Mouse (Mus musculus): Measurements from ENCODE around the gene Jakmip3. TPM values are rescaled to one million over a fixed set of nuclear protein-coding genes. Genes with fewer than 3 reads are reported as not detected.

The Jakmip3 gene
- polyA plus RNA-seq, 1 experiment from 2014 or later, result 0.83 TPM

DNA sequence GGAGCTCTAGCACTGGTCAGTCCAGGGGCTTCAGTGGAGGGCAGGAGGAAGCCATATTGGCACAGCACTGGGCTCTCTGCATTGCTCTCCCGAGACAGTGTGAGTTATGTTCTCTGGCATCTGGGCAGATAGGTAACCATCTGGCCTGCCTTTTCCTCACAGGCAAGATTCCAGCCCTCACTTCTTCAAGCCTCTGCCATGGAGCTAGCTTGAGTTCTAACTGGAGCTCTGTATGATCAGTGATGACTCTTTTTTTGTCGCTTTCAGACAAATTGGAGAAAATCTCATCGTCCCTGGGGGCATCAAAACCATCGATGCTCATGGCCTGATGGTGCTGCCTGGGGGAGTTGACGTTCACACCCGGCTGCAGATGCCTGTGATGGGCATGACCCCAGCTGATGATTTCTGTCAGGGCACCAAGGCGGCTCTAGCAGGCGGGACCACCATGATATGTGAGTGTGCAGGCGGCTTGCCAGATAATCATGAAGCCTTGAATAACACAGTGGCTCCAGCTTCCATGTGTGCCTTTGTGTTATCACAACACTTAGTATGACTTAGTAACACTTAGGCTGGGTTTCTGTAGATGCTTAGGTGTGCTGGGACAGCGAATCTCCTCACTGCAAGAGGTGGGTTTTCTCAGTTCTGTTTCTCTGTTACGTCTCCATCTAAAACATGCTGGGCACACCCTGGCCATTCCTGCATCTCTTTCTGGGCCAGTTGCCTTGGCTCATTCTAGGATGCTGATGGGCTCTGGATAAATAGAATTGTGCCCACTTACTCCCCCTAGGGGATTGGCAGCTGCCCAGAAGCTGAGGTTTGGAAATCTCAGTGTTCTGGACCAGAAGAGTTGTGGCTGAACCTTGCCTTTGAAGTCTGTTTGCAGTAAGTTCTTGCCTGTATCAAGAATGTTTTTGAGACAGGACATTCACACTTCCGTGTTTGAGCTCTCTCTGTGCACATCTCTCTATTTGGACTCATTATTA, 149.7 kb downstream of the Jakmip3 start:
- H3K9ac ChIP-seq (replicated peaks), result no peak overlapping the region
- WGBS, result 91% methylated on average over 12 of the region's 12 CpGs
- no peak overlapping the region for H3K27ac ChIP-seq (replicated peaks)
- no peak for ATAC-seq (ENCODE audit: low FRiP score, low read depth)
- peaks cover 64% of the 10 kb centered on the region for H3K36me3 ChIP-seq
- peaks cover 4% of the 10 kb centered on the region; the same call in 1 of the 2 replicates for H3K27me3 ChIP-seq
- peaks cover 26% of the 10 kb centered on the region for H3K4me1 ChIP-seq
- H3K4me2 ChIP-seq (replicated peaks), result no peak overlapping the region
- H3K4me3 ChIP-seq, result no peak overlapping the region
- H3K9me3 ChIP-seq, result no peaks in the 10 kb centered on the region

- Histone ChIP-seq H3K4me2 (replicated peaks) (no peak overlapping the region), H3K27ac (replicated peaks) (no peak overlapping the region), H3K27me3 (no peaks in the 10 kb centered on the region), H3K9me3 (no peaks in the 10 kb centered on the region), H3K4me3 (no peak overlapping the region), H3K4me1 (peaks cover 22% of the 10 kb centered on the region), H3K36me3 (peaks cover 79% of the 10 kb centered on the region), H3K9ac (replicated peaks) (no peak overlapping the region)
- no peak for ATAC-seq (ENCODE audit: low FRiP score, low read depth)
- WGBS, result 93% methylated on average over 9 of the region's 9 CpGs
These were observed 151.2 kb downstream of the Jakmip3 start for GRCm38 (mm10) chr7:139091681-139092080.

- no peak overlapping the region for H3K4me2 ChIP-seq (replicated peaks)
- no peak overlapping the region for H3K4me3 ChIP-seq
- 91% methylated on average over 5 of the region's 5 CpGs for WGBS
- peaks cover 13% of the 10 kb centered on the region for H3K4me1 ChIP-seq
- no peak overlapping the region for H3K27ac ChIP-seq (replicated peaks)
- peaks cover 89% of the 10 kb centered on the region for H3K36me3 ChIP-seq
- ATAC-seq (ENCODE audit: low FRiP score, low read depth), result no peak
- H3K9me3 ChIP-seq, result no peaks in the 10 kb centered on the region
- no peaks in the 10 kb centered on the region for H3K27me3 ChIP-seq
- no peak overlapping the region for H3K9ac ChIP-seq (replicated peaks)
These were observed 152.1 kb downstream of the Jakmip3 start for GRCm38 (mm10) chr7:139092676-139093075.

- Histone ChIP-seq H3K4me1 (peaks cover 8% of the 10 kb centered on the region), H3K9me3 (no peaks in the 10 kb centered on the region), H3K36me3 (peaks cover 93% of the 10 kb centered on the region), H3K27me3 (no peaks in the 10 kb centered on the region), H3K4me2 (replicated peaks) (no peak overlapping the region), H3K27ac (replicated peaks) (no peak overlapping the region), H3K4me3 (no peak overlapping the region), H3K9ac (replicated peaks) (no peak overlapping the region)
- no peak for ATAC-seq (ENCODE audit: low FRiP score, low read depth)
- WGBS, result 92% methylated on average over 5 of the region's 5 CpGs
These were observed 152.6 kb downstream of the Jakmip3 start for GRCm38 (mm10) chr7:139093124-139093523.

DNA sequence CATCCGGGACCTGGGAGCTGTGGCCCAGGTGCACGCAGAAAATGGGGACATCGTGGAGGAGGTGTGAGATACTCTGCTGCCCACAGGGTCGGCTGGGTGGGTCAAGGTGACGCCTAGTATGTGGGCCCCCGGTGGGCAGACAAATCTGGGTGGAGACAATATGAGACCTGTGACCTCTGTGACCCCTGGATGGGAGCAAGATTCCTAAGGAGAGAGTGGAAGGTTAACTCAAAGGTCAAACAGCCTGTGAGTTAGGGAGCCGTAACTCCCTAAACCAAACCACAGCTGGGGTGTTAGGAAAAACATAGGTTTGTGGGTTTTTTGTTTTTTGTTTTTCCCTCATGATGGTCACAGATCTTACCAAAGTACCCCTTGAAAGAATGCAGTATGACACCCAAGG, 153.3 kb downstream of the Jakmip3 start:
- no peak for ATAC-seq (ENCODE audit: low FRiP score, low read depth)
- Histone ChIP-seq H3K4me1 (peaks cover 2% of the 10 kb centered on the region), H3K27ac (replicated peaks) (no peak overlapping the region), H3K9me3 (no peaks in the 10 kb centered on the region), H3K4me2 (replicated peaks) (no peak overlapping the region), H3K4me3 (no peak overlapping the region), H3K36me3 (peaks cover 98% of the 10 kb centered on the region), H3K9ac (replicated peaks) (no peak overlapping the region), H3K27me3 (no peaks in the 10 kb centered on the region)
- WGBS, result 87% methylated on average over 7 of the region's 7 CpGs

DNA sequence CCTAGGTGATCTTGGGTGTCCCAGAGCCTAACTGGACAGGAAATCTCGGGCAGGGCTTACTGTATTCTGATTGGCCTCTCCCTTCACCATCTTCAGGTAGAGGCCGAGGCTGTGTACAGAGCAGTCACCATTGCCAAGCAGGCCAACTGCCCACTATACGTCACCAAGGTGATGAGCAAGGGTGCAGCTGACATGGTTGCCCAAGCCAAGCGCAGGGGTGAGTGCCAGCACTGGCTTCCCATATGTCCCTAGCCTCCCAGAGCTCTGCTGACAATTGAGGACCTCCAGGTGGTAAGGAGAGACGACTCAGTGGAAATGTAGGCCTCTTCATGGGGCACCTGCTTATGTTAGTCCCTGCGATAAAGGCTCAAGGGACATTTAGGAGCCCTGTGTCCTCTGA, 154.2 kb downstream of the Jakmip3 start:
- H3K4me3 ChIP-seq, result no peak overlapping the region
- peaks cover 97% of the 10 kb centered on the region for H3K36me3 ChIP-seq
- no peak for ATAC-seq (ENCODE audit: low FRiP score, low read depth)
- no peaks in the 10 kb centered on the region for H3K9me3 ChIP-seq
- no peaks in the 10 kb centered on the region for H3K27me3 ChIP-seq
- no peaks in the 10 kb centered on the region for H3K4me1 ChIP-seq
- no peak overlapping the region for H3K4me2 ChIP-seq (replicated peaks)
- no peak overlapping the region for H3K27ac ChIP-seq (replicated peaks)
- H3K9ac ChIP-seq (replicated peaks), result no peak overlapping the region
- WGBS, result 88% methylated on average over 6 of the region's 6 CpGs

- H3K9ac ChIP-seq (replicated peaks), result no peak overlapping the region
- H3K27ac ChIP-seq (replicated peaks), result no peak overlapping the region
- H3K9me3 ChIP-seq, result no peaks in the 10 kb centered on the region
- no peak overlapping the region for H3K4me2 ChIP-seq (replicated peaks)
- no peak for ATAC-seq (ENCODE audit: low FRiP score, low read depth)
- WGBS, result 85% methylated on average over 7 of the region's 7 CpGs
- no peaks in the 10 kb centered on the region for H3K4me1 ChIP-seq
- peaks cover 96% of the 10 kb centered on the region for H3K36me3 ChIP-seq
- H3K27me3 ChIP-seq, result no peaks in the 10 kb centered on the region
- no peak overlapping the region for H3K4me3 ChIP-seq
These were observed 154.8 kb downstream of the Jakmip3 start for GRCm38 (mm10) chr7:139095282-139095681.

- no peak overlapping the region for H3K4me3 ChIP-seq
- H3K27ac ChIP-seq (replicated peaks), result no peak overlapping the region
- H3K9ac ChIP-seq (replicated peaks), result no peak overlapping the region
- no peak overlapping the region for H3K4me2 ChIP-seq (replicated peaks)
- no peaks in the 10 kb centered on the region for H3K4me1 ChIP-seq
- H3K27me3 ChIP-seq, result no peaks in the 10 kb centered on the region
- 89% methylated on average over 6 of the region's 6 CpGs for WGBS
- no peaks in the 10 kb centered on the region for H3K9me3 ChIP-seq
- H3K36me3 ChIP-seq, result peaks cover 96% of the 10 kb centered on the region
- no peak for ATAC-seq (ENCODE audit: low FRiP score, low read depth)
These were observed 155.9 kb downstream of the Jakmip3 start for GRCm38 (mm10) chr7:139096399-139096798.

GRCm38 (mm10) chr7:139100531-139101095, 160.1 kb downstream of the Jakmip3 start:
- Histone ChIP-seq H3K4me2 (replicated peaks) (no peak overlapping the region), H3K9me3 (no peaks in the 10 kb centered on the region), H3K4me3 (no peak overlapping the region), H3K4me1 (0 out of 2 replicates have a peak, but pooled peaks cover 3% of the 10 kb centered on the region), H3K27ac (replicated peaks) (no peak overlapping the region), H3K27me3 (no peaks in the 10 kb centered on the region), H3K9ac (replicated peaks) (no peak overlapping the region), H3K36me3 (peaks cover 60% of the 10 kb centered on the region)
- no peak for ATAC-seq (ENCODE audit: low FRiP score, low read depth)
- WGBS, result 74% methylated on average over 12 of the region's 12 CpGs

DNA sequence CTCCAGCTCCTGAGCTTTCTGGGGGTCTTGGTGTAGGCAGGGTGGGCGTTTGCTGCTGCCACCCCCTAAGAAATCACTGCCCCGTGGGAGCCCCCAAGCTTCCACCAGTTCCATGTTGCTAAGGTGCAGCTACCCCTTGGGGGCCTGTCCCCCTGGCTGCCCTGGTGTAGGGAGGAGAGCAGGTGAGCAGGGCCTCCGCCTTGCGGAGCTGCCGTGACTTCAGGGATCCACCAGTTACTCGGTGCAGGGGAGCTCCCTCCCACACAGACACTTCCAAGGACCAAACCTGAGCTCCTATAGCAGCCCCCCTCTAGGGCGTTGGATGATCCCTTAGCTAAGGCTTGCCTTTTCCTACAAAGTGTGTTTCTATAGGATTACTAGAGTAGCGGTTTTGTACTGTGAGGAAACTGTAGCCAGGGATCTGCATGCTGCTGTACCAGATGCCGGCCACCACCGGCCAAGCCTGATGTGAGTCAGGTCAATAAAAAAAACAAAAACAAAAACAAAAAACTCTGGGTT, 160.8 kb downstream of the Jakmip3 start:
- Histone ChIP-seq H3K4me1 (0 out of 2 replicates have a peak, but pooled peaks cover 3% of the 10 kb centered on the region), H3K4me3 (no peak overlapping the region), H3K27ac (replicated peaks) (no peak overlapping the region), H3K9me3 (no peaks in the 10 kb centered on the region), H3K36me3 (peaks cover 53% of the 10 kb centered on the region), H3K4me2 (replicated peaks) (no peak overlapping the region), H3K27me3 (no peaks in the 10 kb centered on the region), H3K9ac (replicated peaks) (no peak overlapping the region)
- WGBS, result 78% methylated on average over 10 of the region's 10 CpGs
- ATAC-seq (ENCODE audit: low FRiP score, low read depth), result no peak

DNA sequence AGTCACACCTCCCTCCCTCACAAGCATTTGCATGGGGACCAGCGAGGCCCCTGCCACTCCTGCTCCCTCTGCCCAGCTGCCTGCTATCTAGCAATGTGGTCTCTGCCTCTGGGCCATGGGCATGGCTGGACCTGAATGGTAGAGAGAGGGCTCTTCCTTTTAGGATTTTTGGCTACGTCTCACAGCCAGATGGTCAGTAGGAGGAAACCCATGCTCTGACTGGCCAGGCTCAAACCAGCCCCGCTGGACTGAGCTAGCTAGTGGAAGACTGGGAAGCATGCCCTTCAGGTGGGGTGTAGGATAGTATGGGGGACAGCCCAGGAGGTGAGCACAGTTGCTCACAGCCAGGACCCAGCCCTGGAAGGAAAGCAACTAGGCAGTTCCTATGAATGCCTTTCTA, 161.3 kb downstream of the Jakmip3 start:
- Histone ChIP-seq H3K27ac (replicated peaks) (no peak overlapping the region), H3K4me3 (no peak overlapping the region), H3K9ac (replicated peaks) (no peak overlapping the region), H3K36me3 (peaks cover 48% of the 10 kb centered on the region), H3K9me3 (no peaks in the 10 kb centered on the region), H3K4me2 (replicated peaks) (no peak overlapping the region), H3K4me1 (0 out of 2 replicates have a peak, but pooled peaks cover 3% of the 10 kb centered on the region), H3K27me3 (no peaks in the 10 kb centered on the region)
- 76% methylated on average over 3 of the region's 3 CpGs for WGBS
- no peak for ATAC-seq (ENCODE audit: low FRiP score, low read depth)

DNA sequence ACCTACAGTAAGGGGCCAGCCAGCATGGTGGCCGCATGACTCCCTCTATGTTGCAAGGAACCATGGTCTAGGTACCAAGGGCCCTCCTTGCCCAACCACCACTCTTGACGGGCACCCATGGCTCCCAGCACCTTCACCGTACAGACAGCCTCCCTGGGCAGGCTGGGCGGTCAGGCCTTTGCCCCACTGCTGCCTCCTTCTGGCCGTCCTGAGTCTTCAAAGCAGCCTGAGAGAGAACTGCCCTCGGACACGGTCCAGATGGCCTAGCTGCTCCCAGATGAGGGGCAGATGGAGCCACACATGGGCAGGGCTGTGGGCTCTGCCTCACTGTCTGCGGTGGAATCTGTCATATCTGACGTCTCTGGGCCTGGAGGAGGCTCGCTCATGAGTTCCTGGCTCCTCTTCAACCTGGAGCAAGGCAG, 163.4 kb downstream of the Jakmip3 start:
- Histone ChIP-seq H3K4me2 (replicated peaks) (no peak overlapping the region), H3K36me3 (peaks cover 27% of the 10 kb centered on the region), H3K9me3 (no peaks in the 10 kb centered on the region), H3K4me1 (0 out of 2 replicates have a peak, but pooled peaks cover 3% of the 10 kb centered on the region), H3K4me3 (no peak overlapping the region), H3K27ac (replicated peaks) (0 out of 2 replicates have a peak overlapping the region, but pooled peaks have one; percentile 39), H3K9ac (replicated peaks) (no peak overlapping the region), H3K27me3 (no peaks in the 10 kb centered on the region)
- ATAC-seq (ENCODE audit: low FRiP score, low read depth), result peak; percentile 53
- 59% methylated on average over 10 of the region's 10 CpGs for WGBS
